Mouse (Mus musculus) bone marrow macrophage, adult 2 months (primary cell): ENCODE data around the gene Cacna1h.

Source experiments
- CTCF ChIP-seq: IDR thresholded peaks from 2 replicates; pipeline ENCODE4 v1.5.1; 2012; ENCODE audit warnings: low read depth, mild to moderate bottlenecking, low read length, moderate library complexity
- POLR2A ChIP-seq: IDR thresholded peaks from 2 replicates; pipeline ENCODE4 v1.6.1; 2012; ENCODE audit warnings: mild to moderate bottlenecking, low read depth, low read length, borderline replicate concordance

DNA sequence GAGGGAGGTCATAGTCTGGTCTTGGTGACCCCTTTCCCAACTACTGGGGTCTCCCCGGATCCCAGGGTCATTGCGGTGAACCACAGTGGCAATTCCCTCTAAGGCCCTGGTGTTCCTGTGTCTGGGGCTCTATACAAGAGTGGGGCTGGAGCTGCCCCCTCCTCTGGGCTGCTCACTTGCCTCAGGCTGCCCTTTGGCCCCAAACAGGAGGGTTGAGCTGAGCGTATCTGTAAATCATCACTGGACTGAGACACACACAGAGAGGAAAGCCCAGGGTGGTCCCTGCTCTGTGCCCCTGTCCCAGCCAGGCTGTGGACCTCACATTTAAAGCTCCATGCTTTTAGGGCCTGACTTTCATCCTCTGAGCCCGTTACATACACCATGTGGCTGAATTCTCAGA lies 95.4 kb downstream of the Cacna1h start:
- no peak for TF ChIP-seq POLR2A
- no peak for TF ChIP-seq CTCF
